Mouse (Mus musculus): ENCODE results near the gene Cfap99. TPM values are rescaled to one million over a fixed set of nuclear protein-coding genes. Genes with fewer than 3 reads are reported as not detected.

Cfap99 gene
- polyA plus RNA-seq, 2 experiments from 2014 or later: not detected

DNA sequence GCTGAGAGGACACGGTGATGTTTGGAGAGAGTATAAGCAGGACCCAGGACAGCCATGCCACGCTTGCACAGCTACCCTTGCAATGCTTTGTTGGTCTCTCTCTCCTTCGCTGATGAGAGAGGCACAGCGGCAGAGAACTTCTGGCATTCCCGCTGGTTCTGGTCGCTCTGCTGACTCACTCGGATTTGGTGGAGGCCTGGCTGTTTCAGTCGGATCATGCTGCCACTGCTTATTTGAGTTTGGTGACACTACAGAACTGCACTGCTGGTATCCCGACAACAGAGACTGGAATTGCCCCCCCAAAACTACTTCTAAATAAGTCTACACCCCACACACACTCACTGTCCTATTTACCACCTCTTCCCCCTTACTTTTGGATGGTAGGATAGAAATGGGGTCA lies 9.2 kb upstream of the Cfap99 start:
- no peak for ATAC-seq

DNA sequence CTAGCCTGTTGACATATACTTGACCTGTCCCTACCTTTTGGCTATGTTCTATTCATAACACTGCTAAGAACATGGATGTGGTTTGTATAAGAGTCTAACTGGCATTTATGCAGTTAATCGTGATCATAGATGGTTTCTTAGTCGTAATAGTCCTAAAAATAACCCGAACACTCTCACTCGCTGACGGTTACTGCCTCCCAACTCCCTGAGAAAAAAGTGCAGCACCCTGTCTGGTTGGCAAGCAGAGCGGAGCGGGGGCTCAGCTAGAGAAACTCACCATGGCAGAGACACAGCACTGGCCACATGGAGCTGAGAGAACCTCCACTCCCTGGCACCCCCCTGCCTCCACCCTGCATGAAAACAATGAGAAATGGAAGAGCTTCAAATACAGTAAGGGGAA lies 7.4 kb upstream of the Cfap99 start:
- no peak for ATAC-seq

DNA sequence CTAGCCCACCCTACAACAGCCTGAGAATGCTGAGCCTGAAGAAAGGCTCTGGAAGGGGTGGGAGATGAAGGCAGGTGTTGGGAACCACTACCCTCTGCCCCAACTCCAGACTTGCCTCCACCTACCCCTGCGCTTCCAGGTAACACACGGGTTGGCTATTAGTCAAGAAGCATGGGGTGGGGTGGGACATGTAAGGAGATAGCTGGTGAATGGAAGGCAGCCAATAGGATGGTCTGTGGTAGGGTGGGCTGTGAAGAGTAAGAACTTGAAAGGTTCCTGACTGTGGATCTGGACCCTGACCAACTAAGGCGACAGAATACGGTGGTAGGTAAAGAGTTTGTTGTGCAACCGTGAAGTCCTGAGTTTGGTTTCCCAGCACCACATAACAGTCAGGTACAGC lies 5.0 kb upstream of the Cfap99 start:
- ATAC-seq: no peak

DNA sequence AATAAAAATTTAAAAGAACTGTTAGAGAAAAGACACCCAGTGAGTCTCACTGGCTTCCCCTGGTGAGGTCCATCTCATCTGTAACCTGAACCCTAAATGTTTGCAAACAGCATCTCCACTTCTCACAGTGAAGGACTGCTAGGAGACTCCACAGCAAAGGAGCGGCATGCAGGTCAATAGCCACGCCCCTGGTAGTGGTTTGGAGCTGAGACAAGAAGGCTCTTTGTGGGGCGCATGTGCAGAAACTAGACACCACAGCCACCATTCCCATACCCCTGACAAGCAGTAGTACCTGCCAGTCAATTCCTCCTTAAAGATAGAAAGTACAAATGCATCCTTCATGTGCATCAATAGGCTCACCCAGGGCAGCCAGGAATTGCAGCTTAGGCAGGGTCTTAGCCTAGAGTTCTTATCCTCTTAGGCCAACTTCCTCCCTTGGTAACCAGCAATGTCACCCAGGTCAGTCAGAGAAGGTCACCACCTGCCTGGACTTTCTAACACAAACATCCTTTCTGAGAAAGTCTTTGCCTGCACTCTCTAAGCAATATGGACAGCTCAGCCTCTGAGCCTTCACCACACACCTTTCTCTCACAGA lies 4.1 kb upstream of the Cfap99 start:
- ATAC-seq: no peak

DNA sequence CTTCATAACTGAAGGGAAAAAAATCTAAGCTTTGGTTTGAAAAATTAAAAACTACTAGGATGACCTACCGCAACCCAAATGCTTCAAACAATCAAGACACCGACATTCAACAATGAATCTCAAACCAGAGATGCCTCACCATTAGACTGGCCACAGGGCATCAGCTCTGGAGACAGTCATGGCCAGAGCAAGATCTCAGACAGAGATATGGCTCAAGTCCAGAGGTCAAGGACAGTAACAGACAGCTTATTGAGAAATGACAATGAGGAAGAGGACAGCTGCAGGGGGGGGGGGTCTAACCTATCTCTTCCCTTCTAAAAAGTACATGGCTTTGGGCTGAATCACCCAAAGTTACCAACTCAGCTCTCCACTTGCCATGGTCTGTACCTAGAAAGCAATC lies 3.1 kb upstream of the Cfap99 start:
- ATAC-seq: no peak

DNA sequence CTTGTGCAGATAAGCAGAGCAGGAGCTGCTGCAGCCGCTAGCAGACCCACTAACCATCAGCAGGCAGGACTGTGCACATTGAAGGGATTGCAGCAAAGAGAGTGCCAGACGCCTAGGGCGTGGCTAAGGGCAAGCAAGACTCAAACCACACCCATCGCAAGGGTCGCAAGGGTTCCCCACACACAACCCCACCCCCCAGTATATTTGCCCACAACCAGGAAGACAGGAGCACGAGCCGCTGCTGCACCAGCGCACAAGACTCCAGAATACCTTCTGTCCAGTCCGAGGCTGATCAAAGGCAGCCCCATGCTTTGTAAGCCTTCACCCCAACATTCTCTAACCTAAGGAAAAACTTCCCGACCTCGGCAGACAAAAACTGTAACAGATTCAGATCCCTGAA lies 1.9 kb upstream of the Cfap99 start:
- no peak for ATAC-seq

DNA sequence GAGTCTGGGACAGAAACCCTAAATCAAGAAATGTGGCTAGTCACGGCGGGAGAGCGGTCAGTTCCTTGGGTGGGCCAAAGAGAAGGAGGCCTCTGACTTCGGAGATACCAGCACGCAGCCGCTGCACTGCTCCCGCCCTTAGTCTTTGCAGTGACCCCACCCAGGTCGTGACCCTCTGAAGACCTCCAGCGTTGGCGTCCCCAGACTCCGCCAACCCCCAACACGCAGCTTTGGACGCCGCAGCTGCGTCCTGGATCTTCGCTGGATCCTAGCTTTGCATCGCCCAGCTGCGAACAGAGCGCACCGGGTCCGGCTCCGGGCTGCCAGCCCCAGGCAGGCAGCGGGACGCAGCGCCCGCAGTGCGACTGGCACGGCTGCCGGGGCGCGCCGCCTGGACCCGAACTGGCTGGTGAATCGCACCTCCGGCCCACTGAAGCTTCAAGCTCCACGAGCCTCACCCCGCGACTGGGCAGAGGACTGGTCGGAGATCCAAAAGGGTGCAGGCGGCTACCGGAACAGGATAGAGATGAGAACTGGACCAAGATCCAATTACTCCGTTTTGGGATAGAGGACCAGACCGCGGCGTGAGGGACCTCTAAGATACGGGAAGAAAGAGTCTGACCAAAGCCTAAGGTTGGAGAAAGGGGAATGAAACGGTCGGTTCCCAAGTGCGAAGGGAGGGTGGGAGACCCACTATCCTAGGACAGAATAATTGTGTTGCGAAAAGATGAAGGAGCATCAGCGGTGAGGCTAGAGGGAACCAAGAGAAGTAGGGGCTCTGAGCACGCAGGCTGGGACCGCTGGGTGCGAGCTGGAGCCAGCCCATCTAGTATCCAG lies 1.2 kb upstream of the Cfap99 start:
- ATAC-seq: no peak

DNA sequence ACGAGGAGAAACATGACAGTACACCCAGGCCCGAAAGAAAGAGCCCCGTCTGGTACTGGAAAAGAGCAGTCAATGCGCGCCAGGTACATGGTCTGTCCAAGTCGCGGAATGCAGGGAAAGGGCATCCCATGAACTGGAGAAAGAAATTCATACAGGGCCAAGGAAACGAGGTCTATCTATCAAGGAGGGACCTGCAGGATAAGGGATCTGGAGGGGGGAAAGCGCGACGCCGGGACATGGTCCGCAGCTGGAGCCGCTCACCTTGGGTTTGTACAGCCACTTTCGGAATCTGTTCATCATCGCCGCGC lies 608 bp upstream of the Cfap99 start:
- no peak for ATAC-seq

DNA sequence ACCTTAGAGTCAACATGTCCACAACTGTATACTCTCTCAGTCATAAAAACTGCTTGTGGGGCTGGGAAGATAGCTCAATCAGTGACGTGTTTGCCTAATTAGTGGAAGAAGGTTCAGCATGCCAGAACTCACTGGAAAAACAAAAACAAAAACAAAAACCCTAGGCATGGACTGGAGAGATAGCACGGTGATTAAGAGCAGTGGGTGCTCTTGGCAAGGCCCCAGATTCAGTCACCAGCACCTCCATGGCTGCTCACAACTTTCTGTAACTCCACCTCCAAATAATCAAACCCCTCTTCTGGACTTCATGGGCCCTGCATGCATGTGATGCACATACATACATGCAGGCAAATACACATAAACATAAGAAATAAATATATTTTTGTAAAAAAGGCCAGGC lies 886 bp downstream of the Cfap99 start:
- ATAC-seq: no peak

DNA sequence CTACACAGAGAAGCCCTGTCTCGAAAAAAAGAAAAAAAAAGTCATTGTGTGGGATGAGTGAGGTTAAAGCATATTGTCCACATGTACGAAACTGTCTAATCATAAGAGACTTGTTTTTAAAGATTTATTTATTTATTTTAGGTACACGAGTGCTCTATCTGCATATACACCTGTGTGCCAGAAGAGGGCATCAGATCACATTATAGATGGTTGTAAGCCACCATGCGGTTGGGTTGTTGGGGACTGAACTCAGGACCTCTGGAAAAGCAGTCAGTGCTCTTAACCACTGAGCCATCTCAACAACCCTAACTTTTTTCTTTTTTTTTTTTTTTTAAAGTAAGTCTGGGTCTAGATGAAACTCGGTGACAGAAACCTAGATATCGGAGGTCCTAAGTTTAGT lies 5.0 kb downstream of the Cfap99 start:
- ATAC-seq: no peak

DNA sequence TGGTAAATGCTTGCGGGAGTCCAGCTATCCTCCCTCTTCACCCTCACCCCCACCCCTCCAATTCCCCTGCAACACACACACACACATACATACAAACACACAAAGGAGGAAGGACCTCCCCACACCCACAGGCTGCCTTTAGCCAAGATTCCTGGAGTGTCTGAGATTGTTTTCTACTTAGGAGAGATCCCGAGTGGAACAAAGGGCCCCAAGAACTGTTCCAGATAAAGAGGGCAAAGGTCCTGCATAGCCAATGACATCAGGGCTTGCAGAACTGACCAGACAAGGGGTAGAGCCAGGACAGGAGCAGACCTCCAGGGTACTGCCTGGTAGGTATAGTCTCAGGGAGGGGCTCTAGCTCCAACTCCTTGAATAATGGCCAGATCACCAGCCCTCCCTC lies 6.3 kb downstream of the Cfap99 start:
- no peak for ATAC-seq

DNA sequence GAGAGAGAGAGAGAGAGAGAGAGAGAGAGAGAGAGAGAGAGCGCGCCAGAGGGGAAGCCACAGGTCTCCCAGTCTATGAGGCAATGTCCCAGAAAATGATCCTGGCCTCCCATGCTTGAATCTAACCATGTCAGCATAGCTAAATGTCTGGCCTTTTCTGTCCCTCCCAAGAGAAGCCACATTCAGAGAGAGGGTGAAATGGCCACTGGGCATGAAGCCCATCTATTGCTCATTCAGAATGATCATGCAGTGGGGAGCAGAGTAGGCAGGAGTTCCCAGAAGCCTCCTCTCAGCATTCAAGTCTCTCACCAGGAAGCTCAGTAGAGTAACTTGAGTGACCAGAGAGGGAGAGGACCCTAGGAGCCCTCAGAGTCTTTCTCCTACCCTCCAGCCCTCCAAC lies 6.7 kb downstream of the Cfap99 start:
- no peak for ATAC-seq

DNA sequence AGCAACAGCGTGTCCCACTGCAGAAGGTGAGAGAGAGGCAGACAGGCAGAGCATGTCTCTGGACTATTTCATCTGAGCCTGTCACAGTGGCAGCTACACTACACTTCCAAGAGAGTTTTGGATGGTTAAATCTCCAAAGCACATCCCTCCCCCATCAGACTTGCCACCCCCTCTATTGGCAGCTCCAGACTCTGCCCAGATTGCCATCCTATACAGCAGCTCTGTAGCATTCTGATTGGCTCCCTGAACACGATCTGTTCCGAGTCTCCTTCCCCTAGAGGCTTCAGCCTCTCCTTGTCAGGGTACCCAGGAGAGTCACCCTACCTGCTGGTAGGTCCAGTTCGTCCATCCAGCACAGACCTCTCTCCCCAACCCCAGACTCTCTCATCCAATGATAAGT lies 9.7 kb downstream of the Cfap99 start:
- ATAC-seq: no peak

DNA sequence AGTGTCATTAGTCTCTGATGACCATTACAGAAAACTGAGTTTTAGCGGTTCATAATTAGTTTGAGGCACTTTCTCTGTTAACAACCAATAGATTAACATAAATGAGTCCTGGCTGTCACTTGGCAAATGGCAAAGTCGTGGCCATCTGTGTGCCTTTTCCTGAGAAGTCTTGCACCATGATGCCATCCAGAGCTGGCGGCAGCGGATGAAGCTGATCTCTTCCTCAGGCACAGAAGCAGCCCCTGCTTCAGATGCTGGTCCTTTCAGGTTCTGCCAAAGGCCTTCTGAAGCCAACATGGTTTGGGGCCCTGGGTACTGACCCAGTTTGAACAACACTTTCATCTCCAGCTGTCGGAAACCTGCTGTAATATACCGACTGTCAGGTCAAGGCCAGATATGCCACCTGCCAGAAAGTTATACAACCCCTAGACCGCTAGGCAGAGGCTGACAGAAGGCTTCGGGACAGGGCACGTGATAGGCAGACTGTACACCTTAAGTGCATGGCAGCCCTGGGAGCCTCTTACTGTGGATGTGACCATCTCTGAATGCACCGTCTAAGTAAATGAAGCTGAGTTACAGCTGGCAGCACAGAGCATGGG lies 10.6 kb downstream of the Cfap99 start:
- ATAC-seq: no peak

DNA sequence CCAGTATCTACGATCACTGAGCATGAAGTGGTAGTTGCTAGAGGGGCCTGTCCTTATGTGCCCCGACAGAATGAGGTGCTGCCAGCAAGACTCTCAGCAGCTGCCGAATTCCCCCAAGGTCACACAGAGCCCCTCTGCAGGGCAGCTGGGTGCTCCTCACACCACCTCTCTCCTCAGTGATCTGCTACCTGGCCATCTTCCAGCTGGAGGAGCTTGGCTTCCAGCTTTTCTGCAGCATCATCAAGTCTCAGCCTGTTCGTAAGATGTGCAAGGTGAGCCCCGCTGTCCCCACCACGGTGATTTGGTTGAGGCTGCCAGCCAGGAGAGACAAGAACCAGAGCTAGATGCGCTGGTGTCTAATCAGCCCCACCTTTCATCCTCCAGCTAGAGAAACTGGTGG lies 14.0 kb downstream of the Cfap99 start:
- no peak for ATAC-seq

DNA sequence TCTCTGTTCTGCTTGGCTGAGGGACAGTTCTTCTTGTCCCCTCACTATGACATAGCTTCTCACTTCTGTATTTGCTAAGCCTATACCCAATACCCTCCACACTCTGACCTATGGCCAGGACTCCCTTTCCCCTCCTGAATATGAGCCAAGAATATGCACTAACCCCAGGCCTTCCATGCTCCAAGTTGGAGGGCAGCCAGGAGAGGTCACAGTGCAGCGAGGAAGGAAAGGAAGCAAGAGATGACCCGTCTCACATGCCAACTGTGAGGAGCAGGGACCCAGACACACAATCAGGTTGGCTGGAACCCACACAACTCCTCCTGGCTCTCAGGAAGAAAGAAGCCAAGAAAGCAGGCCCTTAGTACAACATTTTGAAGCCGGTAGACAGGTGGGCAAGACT lies 20.6 kb downstream of the Cfap99 start:
- ATAC-seq: no peak

DNA sequence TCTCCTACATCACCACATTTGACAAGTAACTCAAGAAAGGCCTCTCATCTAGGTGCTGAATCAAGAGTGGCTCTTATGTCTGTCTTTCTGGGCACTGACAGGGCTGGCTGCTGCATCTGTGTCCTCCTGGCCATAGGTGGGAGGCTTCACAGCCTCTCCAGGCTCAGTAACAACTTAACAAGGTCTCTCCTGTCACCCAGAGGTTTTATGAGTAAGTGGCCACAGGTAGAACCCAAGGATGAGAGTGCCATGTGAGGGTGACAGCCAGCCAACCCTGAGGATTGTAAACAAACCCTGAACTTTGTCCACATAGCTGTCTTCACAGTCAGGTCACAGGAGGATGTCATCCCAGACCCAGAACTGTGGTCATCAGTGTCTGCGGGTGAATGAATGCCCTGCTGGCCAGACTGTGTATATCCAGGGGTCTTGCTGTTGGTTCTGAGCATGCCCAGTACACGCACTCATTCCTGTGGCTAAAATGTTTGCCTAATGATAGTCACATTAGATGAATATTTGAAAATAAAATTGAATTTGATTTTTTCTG lies 31.2 kb downstream of the Cfap99 start:
- ATAC-seq: no peak

DNA sequence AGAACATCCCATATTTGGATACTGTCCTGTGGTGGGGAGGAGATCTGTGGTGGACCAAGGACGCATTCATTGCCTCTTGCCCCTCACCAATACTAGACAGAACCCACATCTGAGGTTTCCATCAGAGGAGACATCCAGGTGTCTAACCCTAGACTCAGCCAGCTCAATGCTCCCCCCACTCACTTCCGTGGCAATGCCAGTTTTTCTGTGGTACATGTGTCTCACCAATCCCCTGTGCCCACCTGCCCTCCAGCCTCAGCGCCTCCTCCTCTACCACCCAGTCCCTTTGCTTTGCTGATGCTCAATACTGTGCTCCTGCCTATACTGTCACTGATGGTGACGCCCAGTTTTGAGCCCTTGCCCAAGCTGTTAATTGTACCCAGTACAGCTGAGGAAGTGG lies 32.8 kb downstream of the Cfap99 start:
- no peak for ATAC-seq

DNA sequence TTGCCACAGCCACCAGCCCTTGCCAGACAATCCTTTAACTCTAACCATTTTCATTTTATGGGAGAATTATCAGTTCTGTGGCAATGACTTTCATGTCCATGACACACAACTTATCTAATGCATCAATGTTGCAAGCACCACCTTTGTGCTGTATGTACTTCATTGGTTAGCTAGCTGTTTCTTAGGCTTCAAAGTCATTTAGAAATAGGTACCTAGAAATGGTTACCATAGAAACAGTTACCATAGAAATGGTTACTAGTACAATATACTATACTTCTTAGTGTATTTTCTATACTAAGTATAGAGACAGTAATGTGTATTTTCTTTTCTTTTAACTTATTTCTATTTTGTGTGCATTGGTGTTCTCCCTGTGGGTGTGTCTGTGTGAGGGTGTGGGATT lies 36.9 kb downstream of the Cfap99 start:
- no peak for ATAC-seq

DNA sequence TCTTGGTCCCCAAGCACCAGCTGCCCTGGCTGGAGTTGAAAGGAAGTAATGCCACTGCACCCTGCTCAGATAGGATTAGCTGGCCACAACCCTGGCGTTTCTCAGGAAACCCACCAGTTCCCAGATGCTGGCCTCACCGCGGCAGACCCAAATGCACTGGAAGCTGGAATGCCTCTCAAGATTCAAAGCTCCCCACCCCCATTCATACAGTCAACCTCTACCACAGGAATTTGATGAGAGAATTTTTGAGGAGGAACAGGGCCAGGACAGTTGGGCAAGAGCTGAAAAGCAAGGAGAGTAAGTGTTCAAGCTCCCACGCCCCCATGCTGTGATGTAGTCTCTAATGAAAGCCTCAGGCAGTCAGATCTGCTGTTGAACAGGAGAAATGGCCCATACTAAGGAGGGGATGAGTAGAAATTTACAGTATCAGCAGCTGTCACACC lies 37.9 kb downstream of the Cfap99 start:
- ATAC-seq: no peak

DNA sequence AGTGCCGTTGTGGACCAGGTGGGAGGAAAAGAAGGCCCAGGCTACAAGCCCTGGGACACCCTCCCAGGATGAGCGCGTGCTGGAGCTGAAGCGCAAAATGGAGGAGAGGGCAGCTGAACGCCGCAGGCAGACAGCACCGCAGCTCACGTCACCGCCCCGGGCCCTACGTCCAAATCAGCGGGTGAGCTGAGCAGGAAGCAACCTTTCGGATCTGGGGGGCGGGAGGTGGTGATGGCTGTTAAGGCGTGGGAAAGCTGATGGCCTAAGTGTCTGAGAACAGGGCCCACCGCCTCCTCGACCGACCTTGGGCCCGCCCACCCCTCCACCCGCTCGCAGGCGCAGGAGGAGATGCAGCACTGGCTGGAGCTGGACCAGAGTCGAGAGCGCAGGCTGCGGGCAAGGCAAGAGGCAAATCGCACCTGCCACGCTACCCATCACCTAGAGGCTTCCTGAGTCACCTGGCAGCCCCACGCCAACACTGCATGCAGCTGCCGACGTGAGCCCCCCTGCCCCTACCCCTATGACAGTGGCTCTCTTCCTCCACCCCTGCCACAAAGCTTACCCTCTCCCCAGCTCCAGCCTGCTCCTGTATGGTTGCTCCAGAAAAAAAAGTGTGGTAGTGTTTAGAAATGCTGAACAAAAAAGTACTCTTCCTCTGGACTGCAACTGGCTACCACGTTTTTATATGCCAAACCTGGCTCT lies 38.6 kb downstream of the Cfap99 start:
- no peak for ATAC-seq

DNA sequence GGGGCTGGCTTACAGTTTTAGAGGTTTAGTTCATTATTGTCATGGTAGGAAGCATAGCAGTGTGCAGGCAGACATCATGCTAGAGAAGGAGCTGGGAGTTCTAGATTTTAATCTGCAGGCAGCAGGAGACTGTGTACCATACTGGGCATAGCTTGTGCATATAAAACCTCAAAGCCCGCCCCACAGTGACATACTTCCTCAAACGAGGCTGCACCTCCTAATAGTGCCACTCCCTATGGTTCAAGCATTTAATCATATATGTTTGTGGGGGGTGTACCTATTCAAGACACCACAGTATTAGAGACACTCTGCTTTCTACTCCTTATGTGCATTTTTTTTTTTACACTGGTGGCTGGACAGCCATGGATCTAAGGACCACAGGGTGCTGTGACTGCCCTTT lies 41.7 kb downstream of the Cfap99 start:
- ATAC-seq: no peak

DNA sequence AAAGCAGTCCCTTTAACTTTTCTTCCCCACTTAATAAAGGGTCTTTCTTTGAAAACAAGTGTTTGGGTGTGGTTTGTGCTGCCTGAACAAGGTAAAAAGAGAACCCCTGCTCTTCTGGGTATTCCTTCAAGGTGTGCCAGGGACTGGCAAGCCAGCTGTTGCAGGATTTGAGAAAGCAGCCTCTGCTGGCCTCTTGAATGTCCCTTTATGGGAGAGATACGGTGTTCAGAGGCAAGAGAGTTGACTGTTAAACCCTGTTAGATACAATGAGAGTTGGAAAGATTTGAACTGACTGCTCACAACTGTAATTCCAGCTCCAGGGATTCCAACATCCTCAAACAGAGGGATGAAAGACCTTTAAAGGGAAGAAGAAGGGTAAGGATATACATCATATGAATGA lies 45.7 kb downstream of the Cfap99 start:
- no peak for ATAC-seq
